Mouse (Mus musculus) lung, adult 2 months (tissue): ENCODE data around the gene Pou2f1.

ENCODE experiments used
- CTCF ChIP-seq: fragments of 200-500 bp; IDR thresholded peaks from 2 replicates; pipeline ENCODE4 v1.5.1; 2011; ENCODE audit warnings: mild to moderate bottlenecking, low read length, control low read depth; ENCODE audit not compliant: insufficient read depth
- POLR2A ChIP-seq: fragments of 200-500 bp; IDR thresholded peaks from 2 replicates; pipeline ENCODE4 v1.6.1; 2011; ENCODE audit warnings: low read depth, mild to moderate bottlenecking, control low read depth, low read length, borderline replicate concordance; ENCODE audit errors: extremely low read depth

- no peak for TF ChIP-seq CTCF
- TF ChIP-seq POLR2A: no peak
These were observed 45.9 kb upstream of the Pou2f1 start for GRCm38 (mm10) chr1:166048230-166048911.
